Mouse (Mus musculus) erythroblast, embryonic 14.5 days (primary cell): ENCODE results near the gene Supv3l1.

Experiments
- GATA1 ChIP-seq: IDR thresholded peaks from 2 replicates; pipeline ENCODE4 v1.6.1; 2012; ENCODE audit warnings: low read length, inconsistent platforms, mixed read lengths
- TAL1 ChIP-seq: IDR thresholded peaks from 3 replicates; pipeline ENCODE4 v1.6.1; 2012; ENCODE audit warnings: low read length, inconsistent platforms, mixed read lengths

GRCm38 (mm10) chr10:62404901-62405300 lies 44.6 kb downstream of the Supv3l1 start:
- TF ChIP-seq TAL1 (no peak), GATA1 (no peak)
